Mouse (Mus musculus): ENCODE measurements around the gene Olfr530. TPM values are rescaled to one million over a fixed set of nuclear protein-coding genes. Genes with fewer than 3 reads are reported as not detected.

Olfr530 gene
- total and polyA plus RNA-seq, 2 experiments, result not detected

GRCm38 (mm10) chr7:140333717-140334116 lies 42.4 kb downstream of the Olfr530 start, which contains the start of gene Olfr527:
TSS of gene Olfr527 (plus strand) at chr7:140334017.
- Histone ChIP-seq H3K9ac (ENCODE audit: low read depth, low read length) (no peak within 1 kb of the TSS), H3K27ac (replicated peaks; ENCODE audit: insufficient read depth, low read depth, low read length) (no peak within 1 kb of the TSS), H3K27me3 (ENCODE audit: control insufficient read depth, insufficient read depth, low read length) (no peaks in the 10 kb centered on the region), H3K4me3 (ENCODE audit: insufficient read depth, low read depth, low read length) (no peak within 1 kb of the TSS), H3K79me2 (ENCODE audit: control insufficient read depth, insufficient read depth, low read length) (no peaks in the 10 kb centered on the region), H3K36me3 (ENCODE audit: control insufficient read depth, insufficient read depth, low read length) (no peaks in the 10 kb centered on the region), H3K4me1 (ENCODE audit: control insufficient read depth, insufficient read depth, low read length) (no peaks in the 10 kb centered on the region)
- 83% methylated on average over 2 of the region's 2 CpGs for WGBS
- TF ChIP-seq POLR2A (IDR thresholded peaks at IDR 0.05; ENCODE audit: extremely low read depth, insufficient read depth, low read length), result no peak
- no peak for TF ChIP-seq CTCF (IDR thresholded peaks at IDR 0.05; ENCODE audit: low read depth, low read length)
- DNase-seq (ENCODE audit: extremely low read depth, low read depth, low spot score), result no peak

GRCm38 (mm10) chr7:140329766-140330304 lies 46.3 kb downstream of the Olfr530 start:
- no peak overlapping the region for H3K9ac ChIP-seq (ENCODE audit: low read depth, low read length)
- H3K4me3 ChIP-seq (ENCODE audit: insufficient read depth, low read depth, low read length), result no peak overlapping the region

More at GRCm38 (mm10) chr7:140329766-140330304, 46.3 kb downstream of the Olfr530 start:
- no peak overlapping the region for H3K27ac ChIP-seq (replicated peaks; ENCODE audit: insufficient read depth, low read depth, low read length)
- no peaks in the 10 kb centered on the region for H3K79me2 ChIP-seq (ENCODE audit: control insufficient read depth, insufficient read depth, low read length)
- WGBS, result 52% methylated on average over 1 of the region's 1 CpGs
- no peak for DNase-seq (ENCODE audit: extremely low read depth, low read depth, low spot score)
- no peaks in the 10 kb centered on the region for H3K36me3 ChIP-seq (ENCODE audit: control insufficient read depth, insufficient read depth, low read length)
- TF ChIP-seq CTCF (IDR thresholded peaks at IDR 0.05; ENCODE audit: low read depth, low read length) (no peak), POLR2A (IDR thresholded peaks at IDR 0.05; ENCODE audit: extremely low read depth, insufficient read depth, low read length) (no peak)
- H3K27me3 ChIP-seq (ENCODE audit: control insufficient read depth, insufficient read depth, low read length), result no peaks in the 10 kb centered on the region
- no peaks in the 10 kb centered on the region for H3K4me1 ChIP-seq (ENCODE audit: control insufficient read depth, insufficient read depth, low read length)

Other genes starting within 250 kb of the Olfr530 start
- gene Mtg1, start 238.8 kb downstream of the Olfr530 start, total RNA-seq (2014; rRNA removed), result 17.4 and 19.3 TPM in 2 replicates
- gene Mtg1, start 238.8 kb downstream of the Olfr530 start, polyA plus RNA-seq (2012; rRNA removed), result 24.7 and 29.7 TPM in 2 replicates
- gene Sprn, start 221.5 kb downstream of the Olfr530 start, total RNA-seq (2014; rRNA removed), result 1.4 and 1.5 TPM in 2 replicates
- gene Sprn, start 221.5 kb downstream of the Olfr530 start, polyA plus RNA-seq (2012; rRNA removed), result 1.3 and 1.7 TPM in 2 replicates
- not detected in 2 replicates for gene Olfr522, start 211.6 kb downstream of the Olfr530 start, total RNA-seq (2014; rRNA removed)
- gene Olfr522, start 211.6 kb downstream of the Olfr530 start, polyA plus RNA-seq (2012; rRNA removed), result not detected in 2 replicates
- not detected in 2 replicates for gene Olfr523, start 203.1 kb downstream of the Olfr530 start, total RNA-seq (2014; rRNA removed)
- not detected in 2 replicates for gene Olfr523, start 203.1 kb downstream of the Olfr530 start, polyA plus RNA-seq (2012; rRNA removed)
- not detected in 2 replicates for gene Olfr524, start 170.4 kb downstream of the Olfr530 start, total RNA-seq (2014; rRNA removed)
- not detected in 2 replicates for gene Olfr524, start 170.4 kb downstream of the Olfr530 start, polyA plus RNA-seq (2012; rRNA removed)
- not detected in 2 replicates for gene Cd163l1, start 158.1 kb downstream of the Olfr530 start, total RNA-seq (2014; rRNA removed)
- 0.02 TPM in 1 of 2 replicates, not detected in the other for gene Cd163l1, start 158.1 kb downstream of the Olfr530 start, polyA plus RNA-seq (2012; rRNA removed)
- gene 5830411N06Rik, start 129.0 kb downstream of the Olfr530 start, total RNA-seq (2014; rRNA removed), result not detected in 2 replicates
- gene 5830411N06Rik, start 129.0 kb downstream of the Olfr530 start, polyA plus RNA-seq (2012; rRNA removed), result not detected in 2 replicates
- gene Olfr525, start 55.5 kb downstream of the Olfr530 start, total RNA-seq (2014; rRNA removed), result not detected in 2 replicates
- not detected in 2 replicates for gene Olfr525, start 55.5 kb downstream of the Olfr530 start, polyA plus RNA-seq (2012; rRNA removed)
- gene Olfr527, start 42.3 kb downstream of the Olfr530 start, total RNA-seq (2014; rRNA removed), result not detected in 2 replicates
- gene Olfr527, start 42.3 kb downstream of the Olfr530 start, polyA plus RNA-seq (2012; rRNA removed), result not detected in 2 replicates
- not detected in 2 replicates for gene Olfr60, start 14.7 kb downstream of the Olfr530 start, total RNA-seq (2014; rRNA removed)
- not detected in 2 replicates for gene Olfr60, start 14.7 kb downstream of the Olfr530 start, polyA plus RNA-seq (2012; rRNA removed)
- gene Olfr531, start 26.6 kb upstream of the Olfr530 start, total RNA-seq (2014; rRNA removed), result not detected in 2 replicates
- not detected in 2 replicates for gene Olfr531, start 26.6 kb upstream of the Olfr530 start, polyA plus RNA-seq (2012; rRNA removed)
- gene Olfr532, start 45.3 kb upstream of the Olfr530 start, total RNA-seq (2014; rRNA removed), result not detected in 2 replicates
- not detected in 2 replicates for gene Olfr532, start 45.3 kb upstream of the Olfr530 start, polyA plus RNA-seq (2012; rRNA removed)
- not detected in 2 replicates for gene Olfr533, start 87.0 kb upstream of the Olfr530 start, total RNA-seq (2014; rRNA removed)
- not detected in 2 replicates for gene Olfr533, start 87.0 kb upstream of the Olfr530 start, polyA plus RNA-seq (2012; rRNA removed)
- not detected in 2 replicates for gene Olfr535, start 107.9 kb upstream of the Olfr530 start, total RNA-seq (2014; rRNA removed)
- gene Olfr535, start 107.9 kb upstream of the Olfr530 start, polyA plus RNA-seq (2012; rRNA removed), result not detected in 2 replicates
- not detected in 2 replicates for gene Olfr536, start 131.1 kb upstream of the Olfr530 start, total RNA-seq (2014; rRNA removed)
- gene Olfr536, start 131.1 kb upstream of the Olfr530 start, polyA plus RNA-seq (2012; rRNA removed), result not detected in 2 replicates
- gene Olfr538, start 191.6 kb upstream of the Olfr530 start, total RNA-seq (2014; rRNA removed), result not detected in 2 replicates
- gene Olfr538, start 191.6 kb upstream of the Olfr530 start, polyA plus RNA-seq (2012; rRNA removed), result not detected in 2 replicates
- under 0.01 TPM in 1 of 2 replicates, not detected in the other for gene Olfr46, start 224.9 kb upstream of the Olfr530 start, total RNA-seq (2014; rRNA removed)
- gene Olfr46, start 224.9 kb upstream of the Olfr530 start, polyA plus RNA-seq (2012; rRNA removed), result not detected in 2 replicates

All from liver, adult 2 months (tissue).